Mouse (Mus musculus) thymus, postnatal 10 days (tissue): ENCODE measurements around the gene Rora.

Experiments used
- DNase-seq, 2 experiments: peaks; one replicate each; pipeline ENCODE4 v3.0.0; 2021; ENCODE audit warnings: low spot score in 2 of 2

Gene Rora

DNA sequence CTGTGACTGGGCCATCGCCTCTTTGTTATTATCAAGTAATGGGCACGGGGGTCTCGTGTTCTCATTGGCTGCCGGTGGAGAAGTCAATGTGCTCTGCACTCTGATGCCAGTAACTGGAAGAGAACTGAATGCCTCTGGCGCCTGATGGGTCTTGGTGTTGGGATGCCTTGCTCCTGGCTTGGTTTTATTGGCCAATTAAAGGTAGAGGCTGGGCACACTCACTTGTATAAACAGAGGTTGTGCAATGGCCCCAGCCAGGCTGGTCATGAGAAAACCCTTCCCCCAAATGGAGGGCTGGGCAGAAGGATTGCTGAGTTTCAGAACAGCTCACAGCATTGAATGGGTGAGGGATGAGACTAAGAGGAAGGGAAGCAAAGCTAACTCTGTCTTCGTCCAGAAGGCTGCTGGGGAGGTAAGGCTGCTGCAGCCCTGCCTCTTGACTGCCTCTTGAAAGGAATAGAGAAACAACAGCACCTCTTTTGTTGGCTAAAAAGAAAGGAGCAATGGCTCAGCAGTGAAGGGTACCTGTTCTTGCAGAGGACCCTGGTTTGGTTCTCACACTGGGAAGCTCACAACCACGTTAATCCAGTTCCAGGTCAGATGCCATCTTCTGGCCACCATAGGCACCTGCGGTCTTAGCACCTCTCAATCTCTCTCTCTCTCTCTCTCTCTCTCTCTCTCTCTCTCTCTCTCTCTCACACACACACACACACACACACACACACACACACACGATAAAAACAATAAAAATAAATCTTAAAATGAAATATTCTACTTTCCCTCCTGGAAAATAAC, 653.3 kb downstream of the Rora start:
- DNase-seq = no peak

DNA sequence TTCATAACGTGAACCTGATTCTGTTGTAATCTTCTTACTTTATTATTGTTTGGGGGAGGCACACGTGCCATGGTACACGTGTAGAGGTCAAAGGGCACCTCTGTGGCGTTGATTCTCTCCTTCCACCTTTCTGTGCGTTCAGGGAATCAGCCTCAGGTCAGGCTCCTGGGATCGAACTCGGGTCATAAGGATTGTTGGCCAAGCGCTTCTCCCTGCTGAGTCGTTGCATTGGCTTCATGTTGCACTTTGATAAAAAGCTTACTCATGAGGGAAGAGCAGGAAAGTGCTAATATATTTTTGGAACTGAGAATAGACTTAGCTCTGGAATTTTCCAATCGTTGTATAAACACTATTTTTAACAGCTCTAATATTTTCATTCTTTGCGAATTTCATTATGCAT, 654.4 kb downstream of the Rora start:
- no peak for DNase-seq

- no peak for DNase-seq
These were observed 656.9 kb downstream of the Rora start for GRCm38 (mm10) chr9:69310524-69310923.

DNA sequence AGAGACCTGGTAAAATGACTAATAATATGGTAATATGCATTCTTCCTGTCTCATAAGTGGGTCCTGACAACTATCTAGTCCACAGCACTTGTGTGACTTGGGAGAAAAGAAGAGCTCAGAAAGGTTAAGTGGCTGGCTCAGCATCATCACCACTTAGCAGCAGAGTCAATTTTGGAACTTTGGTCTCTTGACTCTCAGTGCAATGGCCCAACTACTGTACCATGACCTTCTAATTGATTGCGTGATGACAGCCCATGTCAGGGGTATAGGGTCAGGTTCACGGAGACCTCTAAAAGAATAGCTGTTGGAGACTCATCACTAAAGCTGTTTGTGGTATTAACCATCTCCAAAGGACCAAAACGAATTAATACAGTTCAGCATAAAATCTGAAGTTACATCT, 659.7 kb downstream of the Rora start:
- DNase-seq = no peak

DNA sequence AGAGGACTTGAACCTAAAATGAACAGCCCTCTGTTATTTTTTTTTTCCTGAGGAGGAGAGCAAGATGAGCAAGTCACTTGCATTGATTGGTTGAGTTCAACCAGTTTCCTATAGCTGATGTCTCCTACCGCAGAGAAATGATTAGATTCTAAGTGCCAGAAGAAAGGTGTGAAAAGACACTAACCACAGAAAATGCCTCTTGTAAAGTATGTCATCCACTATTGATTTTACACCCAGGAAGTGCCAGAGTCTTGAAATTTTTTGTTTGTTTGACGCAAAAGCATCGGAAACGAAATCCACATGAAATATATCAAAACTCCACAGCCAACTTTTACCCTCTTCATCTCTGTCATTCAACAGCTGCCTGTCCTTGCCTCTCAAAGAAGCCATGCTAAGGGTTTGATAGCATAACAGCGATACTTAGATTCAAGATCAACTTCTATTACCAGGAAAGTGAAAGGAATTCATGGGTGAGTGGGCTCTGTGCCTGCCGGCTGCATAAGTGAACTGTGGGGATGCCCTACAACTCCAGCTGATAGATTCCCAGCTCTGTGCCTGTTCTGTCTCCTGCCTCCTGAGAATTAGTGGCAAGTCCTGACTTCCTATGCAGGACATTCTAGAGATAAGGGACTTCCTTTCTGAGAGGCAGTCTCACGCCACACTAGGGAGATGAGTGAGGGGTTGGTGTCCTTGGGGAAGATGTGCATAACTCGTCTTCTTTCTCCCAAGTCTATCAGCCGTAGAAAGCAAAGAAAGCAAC, 661.0 kb downstream of the Rora start:
- no peak for DNase-seq

DNA sequence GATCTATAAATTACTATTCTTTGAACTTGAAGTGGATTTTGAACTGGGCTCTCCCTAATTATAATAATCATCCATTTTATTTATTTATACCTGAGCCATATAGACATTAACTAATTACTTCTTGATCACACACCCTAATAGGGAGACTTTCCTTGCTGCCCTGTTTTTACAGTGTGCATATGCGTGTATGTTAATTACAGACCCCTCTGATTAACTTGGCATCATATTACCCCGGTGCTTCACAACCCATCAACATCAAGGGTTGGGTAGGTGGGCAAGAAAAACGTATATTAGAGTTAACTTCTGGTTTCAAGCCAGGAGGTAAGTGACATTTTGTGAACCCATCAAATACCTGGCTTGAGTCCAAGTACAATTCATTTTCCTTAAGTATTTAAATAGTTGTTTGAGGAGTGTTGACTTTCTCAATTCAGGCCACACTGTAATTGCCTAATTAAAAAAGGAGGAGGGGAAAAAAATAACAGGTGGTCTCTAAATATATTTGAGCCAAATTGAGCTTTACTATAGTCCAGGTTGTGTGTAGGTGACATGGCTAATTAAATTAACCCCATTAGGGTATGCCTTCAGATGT, 664.0 kb downstream of the Rora start:
- no peak for DNase-seq

- DNase-seq = no peak
These were observed 665.8 kb downstream of the Rora start for GRCm38 (mm10) chr9:69319434-69319833.

GRCm38 (mm10) chr9:69319913-69320634, 666.5 kb downstream of the Rora start:
- DNase-seq = no peak

GRCm38 (mm10) chr9:69320635-69321027, 667.0 kb downstream of the Rora start:
- no peak for DNase-seq

- no peak for DNase-seq
These were observed 668.4 kb downstream of the Rora start for GRCm38 (mm10) chr9:69321956-69322355.

DNA sequence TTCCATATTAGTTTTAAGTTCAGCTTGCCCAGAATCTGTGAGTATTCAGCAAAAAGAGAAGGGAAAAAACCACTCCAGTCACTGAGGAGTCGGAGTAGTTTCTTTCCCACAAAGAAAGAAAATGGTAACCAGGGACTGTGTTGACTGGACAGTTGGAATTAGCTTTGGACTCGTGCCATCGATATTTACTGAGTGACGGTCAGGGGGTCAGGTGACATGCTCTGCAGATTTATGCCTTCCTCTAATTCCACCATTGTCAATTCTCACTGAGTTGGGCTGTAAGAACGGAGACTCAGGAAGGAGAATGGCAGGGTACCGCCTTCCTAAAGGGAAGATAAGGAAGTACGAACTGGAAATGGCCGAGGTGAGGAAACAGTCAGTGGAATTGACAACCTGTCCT, 670.2 kb downstream of the Rora start:
- DNase-seq = no peak

DNA sequence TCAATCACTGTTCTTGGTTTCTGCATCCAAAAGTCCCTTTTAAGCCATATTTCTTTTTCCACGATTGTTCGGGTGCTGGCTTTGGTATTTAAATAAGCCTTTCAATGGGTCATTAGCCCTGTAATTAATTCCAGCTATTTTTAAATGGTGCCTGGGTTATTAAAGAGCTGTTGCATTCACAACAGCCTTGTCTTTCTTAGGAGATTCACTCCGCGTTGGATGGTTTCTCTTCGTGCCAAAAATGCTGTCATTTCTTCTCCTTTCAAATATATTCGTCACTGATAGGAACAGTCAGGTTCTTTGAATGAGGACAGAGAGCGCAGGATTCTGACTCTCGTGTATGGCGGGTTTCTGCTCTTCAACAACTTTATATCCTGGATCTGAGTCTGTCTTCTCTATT, 673.5 kb downstream of the Rora start:
- no peak for DNase-seq

DNA sequence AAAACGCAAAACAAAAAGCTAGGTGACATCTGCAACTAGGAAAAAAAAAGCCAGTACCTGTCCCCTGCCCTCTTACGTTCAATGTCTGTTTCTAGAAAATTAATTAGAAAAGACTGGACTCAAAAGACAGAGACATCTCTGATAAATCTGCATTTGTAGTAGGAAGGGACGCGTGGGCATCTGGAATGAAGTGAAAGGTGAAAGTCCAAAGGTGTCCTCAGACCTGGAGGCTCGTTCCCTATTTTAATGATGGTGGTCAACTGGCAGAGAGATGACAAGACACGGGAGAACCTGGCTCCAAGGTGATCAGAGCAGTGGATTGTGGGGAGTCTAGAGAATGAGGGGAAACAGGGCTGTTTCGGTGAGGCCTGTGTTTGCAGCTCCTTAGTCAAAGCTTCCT, 674.0 kb downstream of the Rora start:
- DNase-seq = no peak

DNA sequence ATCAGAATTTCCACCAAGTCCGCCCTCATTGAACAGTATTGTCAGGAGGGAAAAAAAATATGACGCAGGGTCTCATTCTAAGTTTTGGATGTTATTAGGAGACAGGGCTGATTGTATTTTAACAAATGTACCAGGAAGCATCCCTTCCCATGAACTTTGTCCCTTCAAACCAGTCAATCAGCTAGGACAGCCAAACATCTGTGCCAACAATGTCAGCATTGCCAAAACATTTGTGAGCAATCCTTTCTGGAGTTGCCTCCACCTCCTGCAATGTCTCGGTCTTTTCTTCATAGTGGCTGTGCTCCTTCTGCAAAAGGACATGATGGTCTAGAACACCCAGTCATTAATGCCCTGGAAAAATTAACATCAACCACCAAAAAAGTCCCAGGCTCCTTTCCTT, 678.2 kb downstream of the Rora start:
- DNase-seq = no peak

DNA sequence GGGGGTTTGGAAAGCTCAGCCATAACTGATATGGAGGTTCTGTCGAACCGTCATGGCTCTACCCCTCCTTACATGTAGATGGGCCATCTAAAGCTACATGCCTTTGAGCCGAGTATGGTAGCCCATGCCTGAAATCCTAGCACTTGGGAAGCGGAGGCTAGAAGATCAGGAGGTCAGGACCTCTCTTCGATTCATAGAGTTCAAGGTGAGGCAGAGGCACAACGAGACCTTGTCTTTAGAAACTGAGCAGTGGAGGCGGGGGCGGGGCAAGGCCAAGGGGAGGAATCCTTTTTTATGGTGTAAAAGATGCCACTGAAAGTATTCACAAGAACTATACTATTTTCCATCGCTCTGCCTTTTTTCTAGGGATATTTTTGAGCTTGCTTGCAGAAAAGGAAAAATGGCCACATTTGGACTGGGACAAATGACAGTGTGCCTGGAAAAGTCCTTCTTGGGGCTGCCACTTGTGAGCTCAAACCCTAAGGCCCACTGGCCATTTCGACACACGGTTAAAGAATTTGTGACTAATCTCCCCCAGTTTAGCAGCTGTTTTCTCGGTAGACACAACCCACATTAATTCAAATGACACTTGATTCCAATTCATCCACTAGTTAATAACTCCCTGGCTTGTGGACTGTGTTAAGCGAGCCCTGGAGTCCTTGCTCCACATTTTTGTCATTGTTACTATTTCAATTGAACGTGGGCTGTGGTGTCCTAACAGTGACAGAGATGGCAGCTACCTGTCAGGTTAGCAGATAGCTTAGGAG, 679.4 kb downstream of the Rora start:
- no peak for DNase-seq

GRCm38 (mm10) chr9:69333654-69334053, 680.1 kb downstream of the Rora start:
- no peak for DNase-seq

DNA sequence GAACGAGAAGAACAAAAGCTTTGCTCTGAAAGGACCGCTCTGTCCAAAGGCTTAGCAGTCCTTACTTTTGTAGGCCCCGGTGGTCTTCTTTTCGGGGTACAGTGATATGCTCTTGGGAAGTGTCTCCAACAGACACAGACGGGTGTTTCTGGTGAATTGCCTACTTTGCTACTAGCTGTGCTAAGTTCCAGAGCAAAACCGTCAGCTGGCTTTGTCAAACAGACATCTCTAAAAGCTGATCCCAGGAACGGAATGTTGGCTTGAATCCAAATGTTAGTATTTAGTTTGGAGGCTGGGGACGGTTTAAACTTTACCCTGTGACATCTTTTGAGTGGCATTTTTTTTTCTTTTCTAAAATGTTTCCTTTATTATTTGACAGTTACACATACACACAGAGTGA, 680.5 kb downstream of the Rora start:
- DNase-seq = no peak

GRCm38 (mm10) chr9:69336063-69336462, 682.5 kb downstream of the Rora start:
- peak; percentile 18 to 51 for DNase-seq

- no peak for DNase-seq
These were observed 685.6 kb downstream of the Rora start for GRCm38 (mm10) chr9:69339199-69339598.

GRCm38 (mm10) chr9:69339829-69340228, 686.2 kb downstream of the Rora start:
- no peak for DNase-seq

- DNase-seq = no peak
These were observed 686.8 kb downstream of the Rora start for GRCm38 (mm10) chr9:69340421-69340820.
